Mouse (Mus musculus) E14TG2a.4 (cell line): ENCODE measurements around the gene Mastl.
A peak's percentile ranks its signal among the peaks of the same experiment; 100 is the strongest.

Experiments
- H3K27me3 ChIP-seq: 2 replicates; pipeline ENCODE4 v1.6.1; 2014; ENCODE audit warnings: low read length, control low read depth; ENCODE audit not compliant: insufficient read depth
- H3K36me3 ChIP-seq: 2 replicates; pipeline ENCODE4 v1.6.1; 2014; ENCODE audit warnings: low read length, control low read depth; ENCODE audit not compliant: insufficient read depth
- H3K4me1 ChIP-seq: replicated peaks from 2 replicates; pipeline ENCODE4 v1.6.1; 2014; ENCODE audit warnings: low read depth, low read length, control low read depth
- H3K4me3 ChIP-seq: replicated peaks from 2 replicates; pipeline ENCODE4 v1.5.1; 2014; ENCODE audit warnings: mild to moderate bottlenecking, low read length
- H3K9me3 ChIP-seq: 2 replicates; pipeline ENCODE4 v1.6.1; 2014; ENCODE audit warnings: low read length, control low read depth
- CTCF ChIP-seq: conservative IDR thresholded peaks from 2 replicates; pipeline ENCODE4 v1.5.1; 2014; ENCODE audit warnings: low read length
- NANOG ChIP-seq: IDR thresholded peaks from 2 replicates; pipeline ENCODE4 v1.6.1; 2014; ENCODE audit warnings: borderline replicate concordance, low read length, mixed read lengths
- POU5F1 ChIP-seq: IDR thresholded peaks from 2 replicates; pipeline ENCODE4 v1.6.1; 2014; ENCODE audit warnings: low read length, borderline replicate concordance

The Mastl gene

GRCm38 (mm10) chr2:23102266-23102665 lies 53.6 kb downstream of the Mastl start:
- Histone ChIP-seq H3K9me3 (peaks cover 6% of the 10 kb centered on the region), H3K4me1 (no peaks in the 10 kb centered on the region), H3K27me3 (no peaks in the 10 kb centered on the region), H3K36me3 (no peaks in the 10 kb centered on the region), H3K4me3 (no peak overlapping the region)
- TF ChIP-seq NANOG, result no peak
- TF ChIP-seq POU5F1, result no peak
- TF ChIP-seq CTCF, result no peak

GRCm38 (mm10) chr2:23097028-23097427 lies 58.8 kb downstream of the Mastl start:
- Histone ChIP-seq H3K4me1 (no peaks in the 10 kb centered on the region), H3K4me3 (no peak overlapping the region), H3K36me3 (peaks cover 22% of the 10 kb centered on the region), H3K27me3 (no peaks in the 10 kb centered on the region), H3K9me3 (no peaks in the 10 kb centered on the region)
- TF ChIP-seq NANOG, result no peak
- TF ChIP-seq CTCF, result no peak
- TF ChIP-seq POU5F1, result no peak

DNA sequence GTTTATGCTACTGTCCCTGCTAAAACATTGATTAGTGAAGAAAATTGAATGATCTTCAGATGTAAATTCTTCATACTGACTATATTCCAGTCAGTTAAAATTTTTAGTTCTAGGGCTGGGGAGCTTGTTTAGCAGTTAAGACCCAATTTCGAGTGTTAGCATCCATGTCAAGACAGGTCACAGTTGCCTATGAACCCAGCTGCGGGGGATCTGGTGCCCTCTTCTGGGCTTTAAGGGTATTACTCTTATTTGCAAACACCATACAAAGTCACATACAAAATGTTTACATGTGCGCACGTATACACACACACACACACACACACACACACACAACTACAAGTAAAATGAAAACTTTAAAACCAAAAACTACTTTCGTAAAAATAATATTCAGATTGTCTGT lies 63.6 kb downstream of the Mastl start:
- H3K4me1 ChIP-seq, result no peaks in the 10 kb centered on the region
- no peak overlapping the region for H3K4me3 ChIP-seq
- H3K36me3 ChIP-seq, result peaks cover 49% of the 10 kb centered on the region
- H3K9me3 ChIP-seq, result no peaks in the 10 kb centered on the region
- TF ChIP-seq POU5F1 (no peak), CTCF (peak; percentile 82), NANOG (no peak)
- no peaks in the 10 kb centered on the region for H3K27me3 ChIP-seq

DNA sequence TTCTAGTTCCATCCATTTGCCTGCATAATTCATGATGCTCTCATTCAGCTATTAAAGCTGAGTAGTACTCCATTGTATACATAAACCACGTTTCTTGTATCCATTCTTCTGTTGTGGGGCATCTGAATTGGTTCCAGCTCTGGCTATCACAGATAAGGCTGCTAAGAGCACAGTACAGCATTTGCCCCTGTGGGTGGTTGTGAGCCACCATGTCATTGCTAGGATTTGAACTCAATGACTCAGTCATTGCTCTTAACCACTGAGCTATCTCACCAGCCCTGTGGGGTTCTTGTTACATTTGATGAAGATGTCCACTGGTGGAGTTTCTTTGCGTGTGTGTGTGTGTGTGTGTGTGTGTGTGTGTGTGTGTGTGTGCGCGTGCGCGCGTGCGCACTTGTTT lies 71.3 kb downstream of the Mastl start:
- Histone ChIP-seq H3K9me3 (no peaks in the 10 kb centered on the region), H3K4me1 (no peaks in the 10 kb centered on the region), H3K36me3 (peaks cover 29% of the 10 kb centered on the region), H3K4me3 (no peak overlapping the region), H3K27me3 (no peaks in the 10 kb centered on the region)
- TF ChIP-seq NANOG (no peak), POU5F1 (no peak), CTCF (no peak)

GRCm38 (mm10) chr2:23078588-23078987 lies 77.2 kb downstream of the Mastl start:
- TF ChIP-seq NANOG (no peak), CTCF (no peak)
- H3K27me3 ChIP-seq, result no peaks in the 10 kb centered on the region
- no peaks in the 10 kb centered on the region for H3K4me1 ChIP-seq
- peaks cover 30% of the 10 kb centered on the region for H3K36me3 ChIP-seq
- H3K9me3 ChIP-seq, result no peaks in the 10 kb centered on the region
- H3K4me3 ChIP-seq, result no peak overlapping the region

DNA sequence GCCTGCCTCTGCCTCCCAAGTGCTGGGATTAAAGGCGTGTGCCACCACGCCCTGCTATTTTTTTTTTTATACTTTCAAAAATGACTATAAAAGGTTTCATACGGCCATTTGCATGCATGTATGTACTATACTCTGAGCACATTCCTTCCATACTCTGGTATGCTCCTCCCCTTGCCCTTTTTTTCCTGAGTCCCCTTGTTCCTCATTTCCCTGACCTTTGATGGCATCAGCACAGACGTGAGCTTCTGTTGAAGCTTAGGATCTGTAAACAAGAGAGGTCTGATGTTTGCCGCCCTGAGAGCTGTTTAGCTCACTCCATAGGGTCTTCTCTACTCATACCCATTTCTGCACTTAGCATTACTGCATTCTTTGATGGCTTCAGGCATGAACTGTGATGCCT lies 78.1 kb downstream of the Mastl start:
- Histone ChIP-seq H3K27me3 (no peaks in the 10 kb centered on the region), H3K9me3 (no peaks in the 10 kb centered on the region), H3K4me1 (no peaks in the 10 kb centered on the region), H3K4me3 (no peak overlapping the region), H3K36me3 (peaks cover 30% of the 10 kb centered on the region)
- TF ChIP-seq POU5F1 (no peak), CTCF (no peak), NANOG (no peak)

GRCm38 (mm10) chr2:23076783-23077182 lies 79.0 kb downstream of the Mastl start:
- no peak overlapping the region for H3K4me3 ChIP-seq
- H3K4me1 ChIP-seq, result no peaks in the 10 kb centered on the region
- H3K9me3 ChIP-seq, result no peaks in the 10 kb centered on the region
- TF ChIP-seq CTCF, result peak; percentile 50
- no peak for TF ChIP-seq NANOG
- H3K27me3 ChIP-seq, result no peaks in the 10 kb centered on the region
- H3K36me3 ChIP-seq, result peaks cover 30% of the 10 kb centered on the region

DNA sequence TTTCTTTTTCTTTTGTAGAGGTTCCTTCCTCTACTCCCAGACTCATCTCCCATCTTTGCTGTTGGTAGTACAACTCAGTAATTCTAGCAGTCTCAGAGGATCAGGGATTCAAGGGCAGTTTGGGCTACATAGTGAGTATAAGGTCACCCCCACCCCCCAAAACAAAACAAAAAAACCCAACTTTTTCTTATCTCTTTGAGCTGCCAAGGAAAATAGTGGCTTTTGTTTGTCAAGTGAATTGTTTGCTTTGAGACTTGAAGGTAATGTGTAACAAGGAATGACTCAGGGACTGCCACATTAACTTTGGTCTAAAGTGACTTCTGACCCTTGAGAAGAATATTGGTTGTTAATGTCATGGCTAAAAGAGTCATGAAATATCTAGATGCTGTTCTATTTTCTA lies 80.0 kb downstream of the Mastl start:
- TF ChIP-seq POU5F1 (no peak), CTCF (no peak), NANOG (no peak)
- Histone ChIP-seq H3K9me3 (no peaks in the 10 kb centered on the region), H3K4me3 (no peak overlapping the region), H3K4me1 (no peaks in the 10 kb centered on the region), H3K36me3 (peaks cover 23% of the 10 kb centered on the region), H3K27me3 (no peaks in the 10 kb centered on the region)

DNA sequence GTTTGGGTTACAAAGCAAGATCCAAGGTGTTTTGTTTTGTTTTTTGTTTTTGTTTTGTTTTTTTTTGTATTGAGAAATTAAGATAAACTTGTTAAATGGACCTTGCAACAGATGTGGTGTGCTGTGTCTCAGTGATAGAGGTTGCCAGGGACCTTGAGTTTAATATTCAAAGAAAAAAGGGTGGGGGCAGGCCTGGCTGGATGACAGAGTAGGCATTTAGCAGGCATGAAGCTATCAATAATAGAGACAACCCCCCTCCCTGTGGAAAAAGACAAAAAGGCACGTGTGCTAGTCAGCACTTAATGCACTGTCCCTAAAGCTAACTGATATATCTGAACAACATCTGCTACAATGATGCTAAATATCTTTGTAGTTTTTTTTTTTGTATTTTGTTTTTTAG lies 84.4 kb downstream of the Mastl start:
- TF ChIP-seq NANOG (no peak), POU5F1 (no peak), CTCF (no peak)
- Histone ChIP-seq H3K36me3 (peaks cover 4% of the 10 kb centered on the region; the same call in 1 of the 2 replicates), H3K27me3 (no peaks in the 10 kb centered on the region), H3K9me3 (no peaks in the 10 kb centered on the region), H3K4me1 (peaks cover 15% of the 10 kb centered on the region), H3K4me3 (no peak overlapping the region)

DNA sequence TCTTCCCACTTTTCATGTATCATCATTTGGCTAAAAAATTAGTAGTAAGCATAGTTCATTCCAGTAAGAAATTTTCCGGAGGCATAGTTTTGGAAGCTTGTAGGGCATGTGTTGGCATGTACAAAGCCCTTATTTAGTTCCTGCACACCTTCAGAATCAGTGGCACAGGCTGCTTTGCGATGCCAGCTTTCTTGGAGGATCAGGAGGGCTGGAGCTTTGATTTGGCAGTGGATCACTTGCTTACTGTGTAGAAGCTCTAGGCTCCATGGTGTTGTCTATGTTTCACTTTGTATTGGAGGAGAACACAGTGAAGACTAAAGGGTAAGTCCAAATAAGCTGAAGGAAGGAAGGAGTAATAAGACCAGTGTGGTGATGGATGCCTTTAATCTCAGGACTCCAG lies 85.3 kb downstream of the Mastl start:
- TF ChIP-seq POU5F1 (no peak), CTCF (no peak), NANOG (no peak)
- no peaks in the 10 kb centered on the region for H3K27me3 ChIP-seq
- no peak overlapping the region for H3K4me3 ChIP-seq
- no peaks in the 10 kb centered on the region for H3K9me3 ChIP-seq
- H3K36me3 ChIP-seq, result no peaks in the 10 kb centered on the region
- peaks cover 15% of the 10 kb centered on the region for H3K4me1 ChIP-seq
